Mouse (Mus musculus): ENCODE data around the gene Bcl2a1d. TPM values are rescaled to one million over a fixed set of nuclear protein-coding genes. Genes with fewer than 3 reads are reported as not detected.
"Not testable (repeated sequence)": the region's sequence is repeated elsewhere in the genome, so short reads cannot be mapped to it uniquely, and the experiment has no call there.

The Bcl2a1d gene
- polyA plus RNA-seq, 1 experiment, result 0.06 TPM

GRCm38 (mm10) chr9:88706700-88707099 is 25.0 kb downstream of the Bcl2a1d start:
- no peaks in the 10 kb centered on the region for H3K27me3 ChIP-seq (ENCODE audit: control insufficient read depth, insufficient read depth, insufficient read length)
- no peak overlapping the region for H3K4me3 ChIP-seq (ENCODE audit: insufficient read depth, poor library complexity, severe bottlenecking)
- H3K36me3 ChIP-seq (ENCODE audit: control insufficient read depth, insufficient read depth), result no peaks in the 10 kb centered on the region
- no peak overlapping the region for H3ac ChIP-seq (ENCODE audit: control insufficient read depth, insufficient read length, low read depth)
- no peaks in the 10 kb centered on the region for H3K79me3 ChIP-seq (ENCODE audit: low read depth)
- no peaks in the 10 kb centered on the region for H3K79me2 ChIP-seq (ENCODE audit: control insufficient read depth, insufficient read depth)
- TF ChIP-seq FOSL1 (IDR thresholded peaks at IDR 0.05; ENCODE audit: insufficient read depth, low read length, poor library complexity, severe bottlenecking) (no peak), MYOD1 (IDR thresholded peaks at IDR 0.05; ENCODE audit: control insufficient read depth, insufficient read length, low read depth) (no peak), CEBPB (IDR thresholded peaks at IDR 0.05; ENCODE audit: low read depth) (no peak), MYOG (IDR thresholded peaks at IDR 0.05; ENCODE audit: control insufficient read depth, extremely low read depth, insufficient read length) (no peak), USF1 (IDR thresholded peaks at IDR 0.05; ENCODE audit: low read depth) (no peak), MAX (IDR thresholded peaks at IDR 0.05) (no peak), CTCF (IDR thresholded peaks at IDR 0.05; ENCODE audit: control insufficient read depth, insufficient read depth, insufficient read length) (no peak)

GRCm38 (mm10) chr9:88705157-88705556 is 26.6 kb downstream of the Bcl2a1d start:
- not testable (repeated sequence) for H3K36me3 ChIP-seq (ENCODE audit: control insufficient read depth, insufficient read depth); H3K79me3 ChIP-seq (ENCODE audit: low read depth); H3ac ChIP-seq (ENCODE audit: control insufficient read depth, insufficient read length, low read depth); H3K4me3 ChIP-seq (ENCODE audit: insufficient read depth, poor library complexity, severe bottlenecking); H3K79me2 ChIP-seq (ENCODE audit: control insufficient read depth, insufficient read depth); H3K27me3 ChIP-seq (ENCODE audit: control insufficient read depth, insufficient read depth, insufficient read length)

DNA sequence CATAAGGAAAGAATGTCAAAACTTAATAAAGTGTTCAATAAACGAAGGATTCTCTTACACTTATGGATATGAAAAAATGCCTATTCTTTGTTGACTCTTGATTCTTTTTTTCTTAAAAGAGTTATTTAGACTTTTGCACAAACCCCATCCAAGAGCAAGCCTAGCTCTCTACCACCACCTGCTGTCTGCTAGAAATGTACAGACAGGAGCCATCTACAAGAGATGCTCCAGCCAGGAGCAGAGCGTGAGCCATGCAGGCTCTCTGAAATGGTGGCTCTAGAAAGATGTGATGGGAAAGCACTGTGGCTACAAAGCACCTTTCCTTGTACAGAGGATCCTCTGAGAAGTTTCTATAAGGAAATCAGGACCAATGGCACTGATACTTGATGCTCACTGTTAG is 33.0 kb downstream of the Bcl2a1d start:
- H3K79me2 ChIP-seq (ENCODE audit: control insufficient read depth, insufficient read depth); H3K4me3 ChIP-seq (ENCODE audit: insufficient read depth, poor library complexity, severe bottlenecking); H3ac ChIP-seq (ENCODE audit: control insufficient read depth, insufficient read length, low read depth); H3K36me3 ChIP-seq (ENCODE audit: control insufficient read depth, insufficient read depth); H3K27me3 ChIP-seq (ENCODE audit: control insufficient read depth, insufficient read depth, insufficient read length); H3K79me3 ChIP-seq (ENCODE audit: low read depth): not testable (repeated sequence)

GRCm38 (mm10) chr9:88691307-88691706 is 40.4 kb downstream of the Bcl2a1d start:
- H3K27me3 ChIP-seq (ENCODE audit: control insufficient read depth, insufficient read depth, insufficient read length); H3K79me3 ChIP-seq (ENCODE audit: low read depth); H3K4me3 ChIP-seq (ENCODE audit: insufficient read depth, poor library complexity, severe bottlenecking); H3K79me2 ChIP-seq (ENCODE audit: control insufficient read depth, insufficient read depth); H3K36me3 ChIP-seq (ENCODE audit: control insufficient read depth, insufficient read depth); H3ac ChIP-seq (ENCODE audit: control insufficient read depth, insufficient read length, low read depth): not testable (repeated sequence)

DNA sequence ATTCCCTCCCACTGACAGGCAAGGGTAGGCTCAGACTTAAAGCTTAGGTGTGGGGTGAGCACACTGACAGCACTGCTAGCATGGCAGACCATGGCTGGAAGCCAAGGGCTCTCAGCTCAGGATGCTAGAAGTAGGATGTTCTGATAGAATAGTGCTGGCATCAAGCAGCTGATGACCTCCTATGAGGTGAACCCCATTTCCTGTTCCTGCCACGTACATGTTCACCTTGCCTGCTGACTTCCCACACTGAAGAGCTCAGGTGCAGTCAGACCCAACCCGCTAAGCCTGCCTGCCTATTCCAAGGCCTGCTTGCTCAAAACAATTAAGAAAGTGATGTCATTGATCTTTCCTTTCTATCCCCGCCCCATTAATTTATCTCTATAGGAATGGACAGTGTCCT is 42.3 kb downstream of the Bcl2a1d start:
- not testable (repeated sequence) for H3K4me3 ChIP-seq (ENCODE audit: insufficient read depth, poor library complexity, severe bottlenecking); H3K79me3 ChIP-seq (ENCODE audit: low read depth); H3ac ChIP-seq (ENCODE audit: control insufficient read depth, insufficient read length, low read depth); H3K79me2 ChIP-seq (ENCODE audit: control insufficient read depth, insufficient read depth); H3K27me3 ChIP-seq (ENCODE audit: control insufficient read depth, insufficient read depth, insufficient read length); H3K36me3 ChIP-seq (ENCODE audit: control insufficient read depth, insufficient read depth)

GRCm38 (mm10) chr9:88686719-88687118 is 45.0 kb downstream of the Bcl2a1d start:
- H3ac ChIP-seq (ENCODE audit: control insufficient read depth, insufficient read length, low read depth); H3K79me3 ChIP-seq (ENCODE audit: low read depth); H3K36me3 ChIP-seq (ENCODE audit: control insufficient read depth, insufficient read depth); H3K79me2 ChIP-seq (ENCODE audit: control insufficient read depth, insufficient read depth); H3K27me3 ChIP-seq (ENCODE audit: control insufficient read depth, insufficient read depth, insufficient read length); H3K4me3 ChIP-seq (ENCODE audit: insufficient read depth, poor library complexity, severe bottlenecking): not testable (repeated sequence)

Other genes starting within 250 kb of the Bcl2a1d start
- gene Syncrip, start 249.3 kb downstream of the Bcl2a1d start, polyA plus RNA-seq (2012; fragmentation: generic; extraction: Trizol), result 66.9 TPM
- 1.5 TPM for gene Zfp949, start 183.9 kb downstream of the Bcl2a1d start, polyA plus RNA-seq (2012; fragmentation: generic; extraction: Trizol)
- gene Trim43a, start 151.0 kb downstream of the Bcl2a1d start, polyA plus RNA-seq (2012; fragmentation: generic; extraction: Trizol), result 0.04 TPM
- 17.1 TPM for gene Mthfsl, start 11.6 kb downstream of the Bcl2a1d start, polyA plus RNA-seq (2012; fragmentation: generic; extraction: Trizol)
- gene Trim43c, start 107.2 kb upstream of the Bcl2a1d start, polyA plus RNA-seq (2012; fragmentation: generic; extraction: Trizol), result 0.07 TPM
- gene Bcl2a1a, start 225.0 kb upstream of the Bcl2a1d start, polyA plus RNA-seq (2012; fragmentation: generic; extraction: Trizol), result not detected

Data from C2C12 (cell line).